Mouse (Mus musculus) ES-Bruce4 (cell line): ENCODE measurements around the gene Susd3. TPM values are rescaled to one million over a fixed set of nuclear protein-coding genes. Genes with fewer than 3 reads are reported as not detected.
A peak's percentile ranks its signal among the peaks of the same experiment; 100 is the strongest.

ENCODE experiments used
- H3K27ac ChIP-seq: 2 replicates; pipeline ENCODE4 v1.5.1; 2012; ENCODE audit warnings: low read length, inconsistent platforms; ENCODE audit not compliant: insufficient read depth
- H3K27me3 ChIP-seq: 2 replicates; pipeline ENCODE4 v1.6.1; 2012; ENCODE audit warnings: mild to moderate bottlenecking, low read length, inconsistent platforms; ENCODE audit not compliant: control insufficient read depth, poor library complexity, insufficient read depth, severe bottlenecking
- H3K36me3 ChIP-seq: 2 replicates; pipeline ENCODE4 v1.6.1; 2012; ENCODE audit warnings: inconsistent platforms, mild to moderate bottlenecking, low read length, moderate library complexity; ENCODE audit not compliant: control insufficient read depth, poor library complexity, insufficient read depth, severe bottlenecking
- H3K4me1 ChIP-seq: one replicate; pipeline ENCODE4 v1.8.1; 2011; ENCODE audit warnings: low read length; ENCODE audit not compliant: control insufficient read depth, insufficient read depth
- H3K4me3 ChIP-seq: 2 replicates; pipeline ENCODE4 v1.5.1; 2011; ENCODE audit warnings: low read depth, mild to moderate bottlenecking, low read length
- H3K9ac ChIP-seq: 2 replicates; pipeline ENCODE4 v1.6.1; 2012; ENCODE audit warnings: low read depth, mild to moderate bottlenecking, inconsistent platforms; ENCODE audit not compliant: poor library complexity, severe bottlenecking
- H3K9me3 ChIP-seq: replicated peaks from 2 replicates; pipeline ENCODE4 v1.6.1; 2012; ENCODE audit warnings: mild to moderate bottlenecking, low read length, inconsistent platforms; ENCODE audit not compliant: control insufficient read depth, poor library complexity, insufficient read depth, severe bottlenecking
- CTCF ChIP-seq: IDR thresholded peaks from one replicate; pipeline ENCODE4 v1.8.1; 2011; ENCODE audit warnings: low read depth, low read length
- EP300 ChIP-seq: IDR thresholded peaks from 2 replicates; pipeline ENCODE4 v1.6.1; 2011; ENCODE audit warnings: low read depth, low read length; ENCODE audit not compliant: insufficient read depth
- POLR2A ChIP-seq: IDR thresholded peaks from one replicate; pipeline ENCODE4 v1.8.1; 2011; ENCODE audit warnings: low read length; ENCODE audit not compliant: insufficient read depth
- polyA plus RNA-seq: library from polyadenylated mRNA; stranded (reverse); fragments of >200 nt; gene quantifications from 2 replicates; pipeline ENCODE4 v1.2.4, GENCODE M21; 2011; ENCODE audit warnings: low read depth; ENCODE audit not compliant: missing spikeins, insufficient read depth, insufficient read length

Gene Susd3
- polyA plus RNA-seq: not detected in 2 replicates

- Histone ChIP-seq H3K4me3 (peak within 1 kb of the TSS; percentile 57), H3K36me3 (no peaks in the 10 kb centered on the region), H3K9me3 (no peaks in the 10 kb centered on the region), H3K27me3 (no peaks in the 10 kb centered on the region), H3K9ac (0 out of 2 replicates have a peak within 1 kb of the TSS, but pooled peaks have one; percentile 12), H3K27ac (no peak within 1 kb of the TSS), H3K4me1 (peaks cover 2% of the 10 kb centered on the region)
- TF ChIP-seq EP300: no peak
- no peak for TF ChIP-seq CTCF
- TF ChIP-seq POLR2A: no peak
These were observed at the start of gene Susd3 for GRCm38 (mm10) chr13:49248467-49248862. Gene Susd3, minus strand, starts transcription at chr13:49248706.

- H3K27ac ChIP-seq: no peak overlapping the region
- no peak overlapping the region for H3K9ac ChIP-seq
- no peaks in the 10 kb centered on the region for H3K4me1 ChIP-seq
- no peaks in the 10 kb centered on the region for H3K27me3 ChIP-seq
- H3K9me3 ChIP-seq: no peaks in the 10 kb centered on the region
- TF ChIP-seq CTCF (no peak), EP300 (no peak), POLR2A (no peak)
- H3K36me3 ChIP-seq: no peaks in the 10 kb centered on the region
- no peak overlapping the region for H3K4me3 ChIP-seq
These were observed 47.8 kb upstream of the Susd3 start for GRCm38 (mm10) chr13:49296270-49296669.

DNA sequence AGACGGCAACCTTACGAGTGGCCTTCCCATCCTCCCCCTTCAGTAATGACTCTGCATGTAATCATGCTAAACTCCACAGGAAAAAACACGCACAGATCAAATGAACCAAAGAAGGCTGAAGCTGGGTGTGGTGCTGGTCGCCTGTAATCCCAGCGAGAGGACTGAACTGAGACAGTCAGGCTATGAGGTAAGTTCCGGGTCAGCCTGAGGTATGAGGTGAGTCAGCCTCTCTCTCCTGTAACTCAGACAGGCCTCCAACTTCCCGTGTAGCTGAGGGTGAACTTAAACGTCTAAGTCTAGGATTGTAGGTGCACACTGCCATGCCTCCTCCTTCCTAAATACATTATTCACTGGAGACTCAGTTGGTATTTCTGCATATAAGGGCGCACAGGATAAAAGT is 45.6 kb upstream of the Susd3 start:
- Histone ChIP-seq H3K27me3 (no peaks in the 10 kb centered on the region), H3K4me1 (no peaks in the 10 kb centered on the region), H3K9me3 (no peaks in the 10 kb centered on the region), H3K36me3 (no peaks in the 10 kb centered on the region), H3K4me3 (no peak overlapping the region), H3K27ac (no peak overlapping the region), H3K9ac (no peak overlapping the region)
- TF ChIP-seq POLR2A: no peak
- no peak for TF ChIP-seq CTCF
- no peak for TF ChIP-seq EP300

DNA sequence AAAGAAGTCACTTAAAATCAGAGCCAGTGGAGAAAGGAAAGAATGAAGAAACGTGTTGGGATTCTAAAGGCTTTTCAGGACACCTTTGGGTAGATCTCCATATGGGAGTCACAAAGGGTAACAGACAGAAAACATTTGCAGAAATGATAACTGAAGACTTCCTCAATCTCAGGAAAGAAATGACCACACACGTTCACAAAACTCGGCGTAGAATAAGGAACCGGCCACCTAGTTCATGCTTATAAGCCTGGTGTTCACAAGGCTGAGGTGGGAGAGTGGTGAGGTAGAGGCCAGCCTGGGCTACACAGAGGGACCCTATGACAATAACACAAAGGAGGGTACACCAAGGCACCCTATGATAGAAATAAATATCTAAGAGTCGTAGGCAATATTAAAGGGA is 43.4 kb upstream of the Susd3 start:
- Histone ChIP-seq H3K4me3 (no peak overlapping the region), H3K4me1 (no peaks in the 10 kb centered on the region), H3K27me3 (no peaks in the 10 kb centered on the region), H3K9me3 (no peaks in the 10 kb centered on the region), H3K36me3 (no peaks in the 10 kb centered on the region), H3K9ac (no peak overlapping the region), H3K27ac (no peak overlapping the region)
- TF ChIP-seq EP300 (no peak), POLR2A (no peak), CTCF (no peak)

DNA sequence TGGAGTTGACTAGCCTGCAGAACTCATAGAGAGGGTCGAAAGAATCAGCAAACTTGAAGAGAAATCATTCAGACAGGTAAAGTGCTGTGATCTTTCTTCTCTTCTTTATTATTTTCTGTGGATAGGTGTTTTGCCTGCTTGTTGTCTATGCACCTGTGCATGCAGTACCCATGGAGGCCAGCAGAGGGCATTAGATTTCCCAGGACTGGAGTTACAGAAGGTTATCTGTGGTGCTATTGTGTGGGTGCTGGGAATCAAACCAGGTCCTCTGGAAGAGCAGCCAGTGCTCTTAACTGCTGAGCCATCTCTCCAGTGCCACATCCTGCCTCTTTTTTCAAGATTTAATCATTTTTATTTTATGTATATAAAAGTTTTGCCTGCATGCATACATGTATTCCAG is 42.9 kb upstream of the Susd3 start:
- TF ChIP-seq CTCF (peak; percentile 50), POLR2A (no peak), EP300 (no peak)
- H3K9ac ChIP-seq: no peak overlapping the region
- H3K4me1 ChIP-seq: no peaks in the 10 kb centered on the region
- no peak overlapping the region for H3K27ac ChIP-seq
- H3K9me3 ChIP-seq: no peaks in the 10 kb centered on the region
- H3K4me3 ChIP-seq: no peak overlapping the region
- no peaks in the 10 kb centered on the region for H3K36me3 ChIP-seq
- no peaks in the 10 kb centered on the region for H3K27me3 ChIP-seq

DNA sequence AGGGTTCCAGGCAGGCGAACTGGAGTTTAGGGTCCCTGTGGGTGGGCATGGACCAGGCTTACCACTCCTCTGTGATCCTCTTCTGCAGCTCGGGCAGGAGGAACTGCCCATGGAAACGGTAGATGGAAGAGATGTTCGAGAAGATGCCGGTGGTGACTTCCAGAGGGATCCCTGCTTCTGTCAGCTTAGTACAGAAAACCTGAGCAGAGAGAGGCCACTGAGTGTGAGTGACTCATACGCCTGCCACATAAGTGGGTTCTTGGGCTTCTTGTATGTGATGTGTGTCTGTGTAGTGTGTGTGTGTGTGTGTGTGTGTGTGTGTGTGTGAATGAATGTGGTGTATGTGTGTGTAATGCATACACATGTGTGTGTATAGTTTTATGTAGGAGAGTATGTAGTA is 38.7 kb upstream of the Susd3 start:
- H3K27me3 ChIP-seq: no peaks in the 10 kb centered on the region
- H3K27ac ChIP-seq: no peak overlapping the region
- H3K9ac ChIP-seq: no peak overlapping the region
- TF ChIP-seq EP300: no peak
- TF ChIP-seq CTCF: no peak
- H3K9me3 ChIP-seq: no peaks in the 10 kb centered on the region
- H3K4me3 ChIP-seq: no peak overlapping the region
- no peaks in the 10 kb centered on the region for H3K4me1 ChIP-seq
- H3K36me3 ChIP-seq: no peaks in the 10 kb centered on the region
